Mouse (Mus musculus) mesoderm, embryonic 11.5 days (tissue): Measurements from ENCODE around the gene Slc37a1.
"Not testable (repeated sequence)": the region's sequence is repeated elsewhere in the genome, so short reads cannot be mapped to it uniquely, and the experiment has no call there.

ENCODE experiments used
- DNase-seq: peaks from one replicate; pipeline ENCODE4 v3.0.0-alpha.2; 2012; ENCODE audit warnings: low read depth, low spot score

Slc37a1 gene

GRCm38 (mm10) chr17:31348129-31348528 lies 61.5 kb downstream of the Slc37a1 start:
- DNase-seq, result no peak

GRCm38 (mm10) chr17:31349388-31349787 lies 62.8 kb downstream of the Slc37a1 start:
- no peak for DNase-seq

- DNase-seq, result no peak
Observed at GRCm38 (mm10) chr17:31351984-31352383, 65.4 kb downstream of the Slc37a1 start.

GRCm38 (mm10) chr17:31353255-31353654 lies 66.7 kb downstream of the Slc37a1 start:
- no peak for DNase-seq

GRCm38 (mm10) chr17:31354684-31355083 lies 68.1 kb downstream of the Slc37a1 start:
- not testable (repeated sequence) for DNase-seq

GRCm38 (mm10) chr17:31355792-31356502 lies 69.4 kb downstream of the Slc37a1 start:
- DNase-seq, result no peak

GRCm38 (mm10) chr17:31360582-31360981 lies 74.0 kb downstream of the Slc37a1 start:
- no peak for DNase-seq

- no peak for DNase-seq
Observed at GRCm38 (mm10) chr17:31365586-31366166, 79.1 kb downstream of the Slc37a1 start.

- no peak for DNase-seq
Observed at GRCm38 (mm10) chr17:31370221-31370620, 83.6 kb downstream of the Slc37a1 start.

GRCm38 (mm10) chr17:31370931-31371330 lies 84.3 kb downstream of the Slc37a1 start:
- DNase-seq, result no peak

GRCm38 (mm10) chr17:31377961-31378360 lies 91.4 kb downstream of the Slc37a1 start:
- peak; percentile 84 for DNase-seq

GRCm38 (mm10) chr17:31378361-31378761 lies 91.8 kb downstream of the Slc37a1 start:
- DNase-seq, result no peak

GRCm38 (mm10) chr17:31379086-31379485 lies 92.5 kb downstream of the Slc37a1 start:
- no peak for DNase-seq

GRCm38 (mm10) chr17:31379863-31380262 lies 93.3 kb downstream of the Slc37a1 start:
- peak; percentile 37 for DNase-seq

GRCm38 (mm10) chr17:31383320-31383719 lies 96.7 kb downstream of the Slc37a1 start:
- no peak for DNase-seq

GRCm38 (mm10) chr17:31384968-31385627 lies 98.5 kb downstream of the Slc37a1 start:
- DNase-seq, result peak; percentile 60

- peak; percentile 86 for DNase-seq
Observed at GRCm38 (mm10) chr17:31385671-31386665, 99.4 kb downstream of the Slc37a1 start, which contains the start of gene Pde9a. Gene Pde9a (plus strand): TSS chr17:31386210.

GRCm38 (mm10) chr17:31386766-31387275 lies 100.2 kb downstream of the Slc37a1 start:
- no peak for DNase-seq

- no peak for DNase-seq
Observed at GRCm38 (mm10) chr17:31389432-31390050, 102.9 kb downstream of the Slc37a1 start.

- DNase-seq, result no peak
Observed at GRCm38 (mm10) chr17:31391462-31391861, 104.9 kb downstream of the Slc37a1 start.

- no peak for DNase-seq
Observed at GRCm38 (mm10) chr17:31392041-31392440, 105.4 kb downstream of the Slc37a1 start.
